Mouse (Mus musculus) neural tube, embryonic 14.5 days (tissue): ENCODE results near the gene U2af1l4. TPM values are rescaled to one million over a fixed set of nuclear protein-coding genes. Genes with fewer than 3 reads are reported as not detected.

Experiments
- ATAC-seq: fragments of 200-750 bp; cut with Nextera tagmentation; 2 replicates; pipeline ENCODE4 v1.8.0; 2017; ENCODE audit warnings: low read depth, mild to moderate bottlenecking, moderate TSS enrichment, moderate library complexity
- H3K27ac ChIP-seq: fragments of 300-500 bp; sonication (generic); 2 replicates; pipeline ENCODE4 v1.5.1; 2014; ENCODE audit warnings: low read depth, mild to moderate bottlenecking, control low read depth, low read length, moderate library complexity, mixed read lengths
- H3K27me3 ChIP-seq: fragments of 300-500 bp; sonication (generic); 2 replicates; pipeline ENCODE4 v1.6.1; 2014; ENCODE audit warnings: low read length; ENCODE audit not compliant: control insufficient read depth, insufficient read depth
- H3K36me3 ChIP-seq: fragments of 300-500 bp; sonication (generic); 2 replicates; pipeline ENCODE4 v1.6.1; 2014; ENCODE audit warnings: low read length, mixed read lengths; ENCODE audit not compliant: control insufficient read depth, insufficient read depth
- H3K4me1 ChIP-seq: fragments of 300-500 bp; sonication (generic); 2 replicates; pipeline ENCODE4 v1.6.1; 2014; ENCODE audit warnings: low read length; ENCODE audit not compliant: control insufficient read depth, insufficient read depth
- H3K4me2 ChIP-seq: fragments of 300-500 bp; sonication (generic); 2 replicates; pipeline ENCODE4 v1.6.1; 2014; ENCODE audit warnings: mild to moderate bottlenecking, low read depth, low read length, control low read depth
- H3K4me3 ChIP-seq: fragments of 300-500 bp; sonication (generic); 2 replicates; pipeline ENCODE4 v1.5.1; 2014; ENCODE audit warnings: low read depth, low read length, control low read depth, mixed read lengths
- H3K9ac ChIP-seq: fragments of 300-500 bp; sonication (generic); replicated peaks from 2 replicates; pipeline ENCODE4 v1.6.1; 2014; ENCODE audit warnings: low read depth, mild to moderate bottlenecking, control low read depth, low read length, mixed read lengths
- H3K9me3 ChIP-seq: fragments of 300-500 bp; sonication (generic); 2 replicates; pipeline ENCODE4 v1.6.1; 2016; ENCODE audit warnings: low read length; ENCODE audit not compliant: control insufficient read depth
- WGBS: fragments of 180-500 bp; shearing (Covaris S2); extraction: QIAGEN DNeasy Blood & Tissue Kit; methylation state at CpG from one replicate; pipeline ENCODE4 v1.1.7; 2014; 5-methylcytosine and 5-hydroxymethylcytosine counted together
- polyA plus RNA-seq: library from polyadenylated mRNA; unstranded; fragments of >200 nt; fragmentation: Nextera tagmentation; extraction: Ambion mirVana; gene quantifications from 2 replicates; pipeline ENCODE4 v1.2.1, GENCODE M21; 2014

The U2af1l4 gene
- polyA plus RNA-seq, 1 experiment from 2014 or later = 99.6 TPM

DNA sequence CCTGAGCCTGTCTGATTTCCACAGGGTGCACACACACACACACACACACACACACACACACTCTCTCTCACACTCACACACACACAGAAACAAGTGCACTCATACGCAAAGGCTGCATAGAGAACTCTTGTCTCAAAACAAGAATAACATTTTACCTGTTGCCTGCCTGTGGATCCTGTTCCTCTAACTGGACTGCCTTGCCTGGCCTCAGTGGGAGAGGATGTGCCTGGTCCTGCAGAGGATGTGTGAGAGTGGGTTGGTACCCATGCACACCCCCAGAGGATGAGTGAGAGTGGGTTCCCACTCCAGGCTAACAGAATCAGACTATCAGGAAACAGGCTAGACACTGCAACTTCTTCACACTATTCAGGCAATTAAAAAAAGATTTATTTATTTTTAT lies 12.5 kb upstream of the U2af1l4 start:
- H3K36me3 ChIP-seq = peaks cover 20% of the 10 kb centered on the region; the same call in 1 of the 2 replicates
- no peak overlapping the region for H3K4me3 ChIP-seq
- H3K27me3 ChIP-seq = no peaks in the 10 kb centered on the region
- WGBS = 100% methylated on average over 1 of the region's 1 CpGs
- ATAC-seq = no peak
- peaks cover 13% of the 10 kb centered on the region for H3K4me1 ChIP-seq
- H3K9me3 ChIP-seq = no peaks in the 10 kb centered on the region
- H3K9ac ChIP-seq = no peak overlapping the region
- no peak overlapping the region for H3K27ac ChIP-seq
- no peak overlapping the region for H3K4me2 ChIP-seq

DNA sequence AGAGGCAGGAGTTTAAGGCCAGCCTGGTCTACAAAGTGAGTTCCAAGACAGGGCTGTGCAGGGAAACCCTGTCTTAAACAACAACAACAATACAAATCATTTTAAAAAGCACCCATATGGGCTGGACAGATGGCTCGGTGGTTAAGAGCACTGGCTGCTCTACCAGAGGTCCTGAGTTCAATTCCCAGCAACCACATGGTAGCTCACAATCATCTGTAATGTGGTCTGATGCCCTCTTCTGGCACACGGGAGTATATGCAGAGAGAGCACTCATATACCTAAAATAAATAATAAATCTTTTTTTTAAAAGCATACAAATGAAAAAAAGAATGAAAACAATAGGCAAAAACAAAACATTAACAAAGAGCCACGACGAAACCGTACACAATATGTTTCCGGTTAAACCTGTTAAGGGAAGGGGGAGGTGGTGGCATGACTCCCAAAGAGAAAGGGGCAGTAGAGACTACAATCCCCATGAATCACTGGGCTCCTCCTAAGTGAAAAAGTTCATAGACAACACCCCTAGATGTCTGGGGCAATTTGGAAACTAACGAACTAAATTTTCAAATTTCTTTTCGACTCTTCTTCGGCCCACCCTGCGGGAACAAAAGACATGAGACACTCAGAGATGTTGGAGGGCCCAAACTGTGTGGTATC lies 11.5 kb upstream of the U2af1l4 start:
- H3K27me3 ChIP-seq = no peaks in the 10 kb centered on the region

DNA sequence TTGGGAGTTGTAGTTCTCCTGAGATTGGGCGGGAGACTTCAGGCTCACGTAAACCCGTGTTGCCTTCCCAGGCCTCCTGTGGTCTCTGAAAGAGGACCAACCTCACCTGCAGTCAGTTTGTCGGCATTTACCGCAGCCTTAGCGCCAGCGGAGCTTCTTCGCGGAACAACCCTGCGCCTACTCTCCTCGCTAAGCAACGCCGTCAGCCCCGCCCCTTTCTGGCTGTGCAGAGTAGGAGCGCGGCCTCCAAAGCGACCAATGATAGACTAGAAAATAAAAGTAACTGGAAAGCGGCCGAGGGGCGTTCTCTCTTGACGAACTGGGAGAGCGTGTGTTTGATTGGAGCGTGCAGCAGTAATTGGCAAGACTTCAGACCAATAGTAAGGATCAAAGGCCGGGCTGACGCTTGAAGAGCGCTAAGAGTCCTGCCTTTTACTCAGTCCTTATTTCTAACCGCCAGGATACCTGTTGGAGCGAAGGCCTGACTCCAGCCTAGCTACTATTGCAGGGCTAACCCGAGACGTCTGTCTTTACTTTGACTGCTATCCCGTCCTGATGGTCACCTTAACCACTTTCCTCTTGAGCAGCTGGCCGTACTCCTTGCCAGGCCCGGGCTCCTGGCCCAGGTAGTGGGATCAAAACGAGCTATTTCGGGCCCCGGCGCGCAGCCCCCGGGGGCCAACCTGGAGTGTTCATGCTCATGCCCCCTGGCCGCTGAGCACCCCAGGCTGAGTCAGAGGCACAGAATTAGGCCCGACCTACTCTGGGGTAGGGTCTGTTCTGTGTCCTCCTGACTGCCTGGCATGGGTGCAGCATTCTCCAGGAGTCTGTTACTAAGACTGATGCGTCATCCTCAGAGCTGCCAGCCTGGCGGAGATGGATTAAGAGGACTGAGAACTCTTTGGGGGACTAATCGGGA lies 10.7 kb upstream of the U2af1l4 start, which contains the start of the genes Hspb6 and Proser3:
TSS of gene Hspb6 (plus strand) at position 77 of the 919 bp plus-strand sequence.
TSS of gene Proser3 (minus strand) at position 198 of the 919 bp plus-strand sequence.
- Histone ChIP-seq H3K4me1 (peaks cover 13% of the 10 kb centered on the region), H3K9me3 (no peaks in the 10 kb centered on the region), H3K4me2 (peak within 1 kb of the TSS; percentile 92), H3K27me3 (no peaks in the 10 kb centered on the region), H3K9ac (peak within 1 kb of the TSS; percentile 54), H3K4me3 (peak within 1 kb of the TSS; percentile 48), H3K36me3 (peaks cover 27% of the 10 kb centered on the region; the same call in 1 of the 2 replicates), H3K27ac (peak within 1 kb of the TSS; percentile 76)
- ATAC-seq = peak; percentile 95
- WGBS = under 1% methylated on average over 44 of the region's 44 CpGs

More for the DNA sequence above, 11.5 kb upstream of the U2af1l4 start:
- Histone ChIP-seq H3K4me3 (peak overlapping the region; percentile 48), H3K4me2 (peak overlapping the region; percentile 92), H3K4me1 (peaks cover 13% of the 10 kb centered on the region), H3K27ac (peak overlapping the region; percentile 76), H3K9me3 (no peaks in the 10 kb centered on the region), H3K36me3 (peaks cover 20% of the 10 kb centered on the region; the same call in 1 of the 2 replicates), H3K9ac (peak overlapping the region; percentile 54)
- WGBS = 2% methylated on average over 10 of the region's 10 CpGs
- peak; percentile 71 for ATAC-seq

DNA sequence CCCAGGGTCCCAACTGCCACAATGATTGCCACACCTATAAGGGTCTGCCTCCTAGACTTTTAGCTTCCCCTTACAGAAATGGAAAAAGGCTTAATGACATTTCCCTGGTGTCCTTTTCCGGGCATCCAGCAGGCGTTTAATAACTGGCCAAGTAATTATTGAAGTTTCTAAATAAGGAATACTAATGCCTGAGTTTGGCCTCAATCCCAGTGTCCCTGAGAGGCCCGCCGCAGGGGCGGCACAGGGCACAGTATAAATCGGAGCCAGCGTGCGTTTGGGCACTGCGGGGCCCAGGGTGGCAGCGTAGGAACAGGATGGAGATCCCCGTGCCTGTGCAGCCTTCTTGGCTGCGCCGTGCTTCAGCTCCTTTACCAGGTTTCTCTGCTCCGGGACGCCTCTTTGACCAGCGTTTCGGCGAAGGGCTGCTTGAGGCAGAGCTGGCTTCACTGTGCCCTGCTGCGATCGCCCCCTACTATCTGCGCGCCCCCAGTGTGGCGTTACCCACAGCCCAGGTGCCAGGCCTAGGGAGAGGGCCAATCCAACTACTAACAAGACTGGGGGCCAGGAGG lies 10.0 kb upstream of the U2af1l4 start:
- H3K27me3 ChIP-seq = no peaks in the 10 kb centered on the region
- H3K4me2 ChIP-seq = peak overlapping the region; percentile 92
- H3K27ac ChIP-seq = peak overlapping the region; percentile 76
- no peaks in the 10 kb centered on the region for H3K9me3 ChIP-seq
- 6% methylated on average over 23 of the region's 23 CpGs for WGBS
- H3K4me3 ChIP-seq = peak overlapping the region; percentile 48
- H3K4me1 ChIP-seq = peaks cover 13% of the 10 kb centered on the region
- no peak for ATAC-seq
- H3K9ac ChIP-seq = peak overlapping the region; percentile 48
- H3K36me3 ChIP-seq = peaks cover 27% of the 10 kb centered on the region; the same call in 1 of the 2 replicates

DNA sequence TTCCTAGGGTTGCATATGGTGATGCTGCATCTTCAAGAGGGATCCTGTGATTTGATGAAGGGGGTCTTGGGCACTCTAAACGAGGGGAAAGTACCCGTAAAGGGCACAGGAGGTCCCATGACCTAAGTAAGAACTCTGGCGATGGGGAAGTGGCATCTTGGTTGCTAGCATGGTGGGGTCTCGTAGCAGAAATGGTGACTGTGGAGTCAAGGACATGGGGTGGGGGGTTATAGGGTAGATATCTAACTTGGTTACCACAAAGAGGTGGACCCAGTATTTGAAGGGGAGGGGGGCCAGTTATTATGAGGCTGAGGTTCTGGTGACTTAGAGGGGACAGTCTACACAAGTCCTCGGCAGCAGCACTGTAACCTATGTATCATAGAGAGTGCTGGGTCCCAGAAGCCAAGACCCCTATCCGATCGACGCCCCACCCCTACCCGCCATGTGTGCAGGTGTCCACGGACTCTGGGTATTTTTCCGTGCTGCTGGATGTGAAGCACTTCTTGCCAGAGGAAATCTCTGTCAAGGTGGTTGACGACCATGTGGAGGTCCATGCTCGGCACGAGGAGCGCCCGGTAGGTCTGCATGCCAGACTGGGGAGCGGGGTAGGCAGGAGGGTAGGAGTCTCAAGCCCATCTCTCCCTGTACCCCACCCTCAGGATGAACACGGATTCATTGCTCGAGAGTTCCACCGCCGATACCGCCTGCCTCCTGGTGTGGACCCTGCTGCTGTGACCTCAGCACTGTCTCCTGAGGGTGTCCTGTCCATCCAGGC lies 9.1 kb upstream of the U2af1l4 start:
- Histone ChIP-seq H3K4me1 (peaks cover 18% of the 10 kb centered on the region), H3K9me3 (no peaks in the 10 kb centered on the region), H3K36me3 (peaks cover 27% of the 10 kb centered on the region; the same call in 1 of the 2 replicates), H3K27me3 (no peaks in the 10 kb centered on the region), H3K4me3 (no peak overlapping the region), H3K27ac (no peak overlapping the region), H3K4me2 (peak overlapping the region; percentile 92; the same call in 1 of the 2 replicates), H3K9ac (no peak overlapping the region)
- 82% methylated on average over 22 of the region's 22 CpGs for WGBS
- ATAC-seq = no peak

DNA sequence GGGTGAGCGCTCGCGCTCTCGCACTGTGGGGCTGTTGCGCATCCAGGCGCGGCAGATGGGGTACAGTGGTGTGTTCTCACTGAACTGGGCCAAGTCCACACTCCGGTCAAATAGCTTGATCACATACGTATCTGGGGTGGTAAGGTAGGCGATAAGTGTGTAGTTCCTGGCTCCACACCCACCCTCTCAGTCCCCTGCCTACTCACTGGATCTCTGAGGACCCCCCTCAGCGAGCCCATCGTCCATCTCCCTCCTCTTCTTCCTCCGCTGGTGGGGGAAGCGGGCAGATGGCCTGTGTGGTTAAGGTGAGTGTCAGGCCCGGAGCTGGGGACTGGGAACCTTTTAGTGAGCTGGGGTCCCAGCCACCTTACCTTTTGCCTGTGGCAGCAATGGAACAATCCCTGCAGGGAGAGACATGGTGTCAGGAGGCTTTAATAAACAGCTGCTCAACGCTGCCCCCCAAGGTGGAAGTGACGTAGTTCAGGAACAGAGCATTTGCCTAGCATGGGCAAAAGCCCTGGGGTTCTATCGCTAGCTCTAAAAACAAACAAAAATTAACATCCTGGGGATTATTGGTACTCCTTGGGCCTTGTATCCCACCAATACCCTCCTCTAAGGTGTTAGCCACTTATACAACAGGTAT lies 6.1 kb upstream of the U2af1l4 start:
- no peak overlapping the region for H3K9ac ChIP-seq
- H3K4me3 ChIP-seq = no peak overlapping the region
- H3K36me3 ChIP-seq = peaks cover 27% of the 10 kb centered on the region; the same call in 1 of the 2 replicates
- H3K9me3 ChIP-seq = no peaks in the 10 kb centered on the region
- H3K4me2 ChIP-seq = no peak overlapping the region
- no peaks in the 10 kb centered on the region for H3K27me3 ChIP-seq
- no peak for ATAC-seq
- WGBS = 96% methylated on average over 18 of the region's 18 CpGs
- peaks cover 18% of the 10 kb centered on the region for H3K4me1 ChIP-seq
- H3K27ac ChIP-seq = no peak overlapping the region

DNA sequence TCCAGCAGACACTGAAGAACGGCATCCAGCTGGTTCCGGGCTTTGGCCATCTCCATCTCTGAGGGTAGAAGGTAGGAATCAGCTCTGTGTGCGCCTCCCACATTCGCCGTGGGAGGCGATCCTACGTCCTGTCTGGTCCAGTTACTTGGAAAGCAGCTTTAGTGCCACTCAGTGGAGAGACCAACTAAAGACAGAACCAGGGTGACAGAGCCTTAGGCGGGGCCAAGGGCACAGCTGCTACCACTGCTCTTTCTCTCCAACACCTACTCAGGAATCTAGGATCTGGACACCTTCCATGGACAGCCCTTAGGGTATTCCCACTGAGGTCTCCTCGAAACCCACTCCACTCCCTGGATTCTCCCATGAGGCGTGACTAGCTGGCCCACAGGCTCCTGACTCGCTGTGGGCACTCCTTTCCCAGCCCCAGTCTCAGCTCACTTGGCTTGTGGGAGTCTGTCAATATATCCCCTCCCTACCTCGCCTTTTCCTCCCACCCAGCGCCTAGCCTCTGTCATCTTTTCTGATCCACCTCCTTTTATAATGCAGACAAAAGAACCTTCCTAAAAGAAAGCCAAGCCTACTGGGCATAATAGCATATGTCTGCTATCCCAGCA lies 5.1 kb upstream of the U2af1l4 start:
- Histone ChIP-seq H3K27me3 (no peaks in the 10 kb centered on the region), H3K9me3 (no peaks in the 10 kb centered on the region), H3K9ac (no peak overlapping the region), H3K4me1 (peaks cover 12% of the 10 kb centered on the region), H3K4me2 (no peak overlapping the region; the same call in 1 of the 2 replicates), H3K4me3 (no peak overlapping the region), H3K36me3 (peaks cover 27% of the 10 kb centered on the region; the same call in 1 of the 2 replicates), H3K27ac (no peak overlapping the region)
- ATAC-seq = no peak
- WGBS = 91% methylated on average over 13 of the region's 13 CpGs
